Mouse (Mus musculus) liver, postnatal 0 days (tissue): Measurements from ENCODE around the gene Ppp1r18. TPM values are rescaled to one million over a fixed set of nuclear protein-coding genes. Genes with fewer than 3 reads are reported as not detected.
A peak's percentile ranks its signal among the peaks of the same experiment; 100 is the strongest.

Experiments
- ATAC-seq: fragments of 200-750 bp; cut with Nextera tagmentation; 2 replicates; pipeline ENCODE4 v1.8.0; 2017; ENCODE audit warnings: mild to moderate bottlenecking, moderate library complexity
- DNase-seq: peaks from one replicate; pipeline ENCODE4 v3.0.0-alpha.2; 2016
- H3K27ac ChIP-seq: fragments of 300-500 bp; sonication (generic); 2 replicates; pipeline ENCODE4 v1.5.1; 2014; ENCODE audit warnings: antibody characterized with exemption, moderate library complexity, mild to moderate bottlenecking, low read depth
- H3K27me3 ChIP-seq: fragments of 300-500 bp; sonication (generic); 2 replicates; pipeline ENCODE4 v1.6.1; 2014; ENCODE audit warnings: low read length, control low read depth, mixed read lengths; ENCODE audit not compliant: insufficient read depth
- H3K36me3 ChIP-seq: fragments of 300-500 bp; sonication (generic); replicated peaks from 2 replicates; pipeline ENCODE4 v1.6.1; 2014; ENCODE audit warnings: mild to moderate bottlenecking, control low read depth, low read length, moderate library complexity, mixed read lengths; ENCODE audit not compliant: insufficient read depth
- H3K4me1 ChIP-seq: fragments of 300-500 bp; sonication (generic); 2 replicates; pipeline ENCODE4 v1.6.1; 2014; ENCODE audit warnings: antibody characterized with exemption, mild to moderate bottlenecking, control low read depth; ENCODE audit not compliant: insufficient read depth
- H3K4me2 ChIP-seq: fragments of 300-500 bp; sonication (generic); 2 replicates; pipeline ENCODE4 v1.6.1; 2014; ENCODE audit warnings: low read depth, mild to moderate bottlenecking, low read length, moderate library complexity, mixed read lengths
- H3K4me3 ChIP-seq: fragments of 300-500 bp; sonication (generic); 2 replicates; pipeline ENCODE4 v1.5.1; 2014; ENCODE audit warnings: low read depth, low read length
- H3K9ac ChIP-seq: fragments of 300-500 bp; sonication (generic); replicated peaks from 2 replicates; pipeline ENCODE4 v1.6.1; 2014; ENCODE audit warnings: mild to moderate bottlenecking, moderate library complexity
- H3K9me3 ChIP-seq: fragments of 300-500 bp; sonication (generic); 2 replicates; pipeline ENCODE4 v1.6.1; 2016; ENCODE audit warnings: mild to moderate bottlenecking, control low read depth, low read length, mixed read lengths
- CTCF ChIP-seq: sonication (generic); IDR thresholded peaks from 2 replicates; pipeline ENCODE4 v1.5.1; 2016; ENCODE audit warnings: antibody characterized with exemption, low read depth
- EP300 ChIP-seq: IDR thresholded peaks from 2 replicates; pipeline ENCODE4 v1.6.1; 2016; ENCODE audit warnings: antibody characterized with exemption, low read depth, mild to moderate bottlenecking
- WGBS: fragments of 180-500 bp; shearing (Covaris S2); extraction: QIAGEN DNeasy Blood & Tissue Kit; methylation state at CpG from one replicate; pipeline ENCODE4 v1.1.7; 2014; ENCODE audit not compliant: insufficient replicate concordance; 5-methylcytosine and 5-hydroxymethylcytosine counted together
- polyA plus RNA-seq: library from polyadenylated mRNA; unstranded; fragments of >200 nt; fragmentation: Nextera tagmentation; extraction: Ambion mirVana; gene quantifications from 2 replicates; pipeline ENCODE4 v1.2.1, GENCODE M21; 2015

Ppp1r18 gene
- polyA plus RNA-seq, 1 experiment from 2014 or later, result 14.1 TPM

GRCm38 (mm10) chr17:35918276-35919059 lies 53.1 kb downstream of the Ppp1r18 start:
- H3K4me2 ChIP-seq, result peak overlapping the region; percentile 76
- DNase-seq (peak; percentile 54), ATAC-seq (no peak)
- TF ChIP-seq EP300 (no peak; the same call in 1 of the 2 replicates), CTCF (no peak)
- H3K4me3 ChIP-seq, result peak overlapping the region; percentile 63
- H3K9ac ChIP-seq, result peak overlapping the region; percentile 94
- WGBS, result under 1% methylated on average over 11 of the region's 11 CpGs
- peak overlapping the region; percentile 100 for H3K27ac ChIP-seq
- no peaks in the 10 kb centered on the region for H3K9me3 ChIP-seq
- peaks cover 39% of the 10 kb centered on the region for H3K4me1 ChIP-seq
- H3K36me3 ChIP-seq, result peaks cover 26% of the 10 kb centered on the region
- no peaks in the 10 kb centered on the region for H3K27me3 ChIP-seq

DNA sequence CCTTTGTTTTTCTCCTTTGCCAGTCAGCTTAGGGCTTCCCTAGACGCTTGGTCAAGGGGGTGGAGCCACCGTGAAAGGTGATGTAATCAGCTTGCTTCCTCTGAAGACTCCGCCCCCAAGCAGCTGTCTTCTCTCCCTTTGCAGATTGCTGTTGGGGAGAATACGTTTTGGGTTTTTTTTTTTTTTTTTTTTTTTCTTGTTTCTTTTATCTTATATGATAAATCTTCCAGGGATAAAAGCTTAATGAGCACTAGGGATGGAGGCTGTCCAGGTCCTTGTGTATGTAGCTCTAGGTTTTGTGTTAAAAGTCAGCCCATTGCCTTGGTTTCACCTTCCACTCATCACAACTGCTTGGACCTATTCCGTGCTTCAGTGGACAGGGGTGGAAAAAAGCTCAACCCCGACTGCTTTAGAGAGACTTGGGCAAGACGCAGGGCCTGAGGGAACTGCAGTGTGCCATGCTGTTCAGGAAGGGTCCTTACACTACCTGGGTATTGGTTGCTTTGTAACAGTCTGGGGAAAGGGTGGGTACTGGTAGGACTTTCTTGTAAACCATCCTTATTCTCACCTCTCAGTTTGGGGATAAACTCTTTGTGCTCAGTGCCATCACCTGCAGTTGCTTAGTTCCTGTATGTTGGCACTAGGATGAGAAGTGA lies 53.8 kb downstream of the Ppp1r18 start:
- DNase-seq, result peak; percentile 95

DNA sequence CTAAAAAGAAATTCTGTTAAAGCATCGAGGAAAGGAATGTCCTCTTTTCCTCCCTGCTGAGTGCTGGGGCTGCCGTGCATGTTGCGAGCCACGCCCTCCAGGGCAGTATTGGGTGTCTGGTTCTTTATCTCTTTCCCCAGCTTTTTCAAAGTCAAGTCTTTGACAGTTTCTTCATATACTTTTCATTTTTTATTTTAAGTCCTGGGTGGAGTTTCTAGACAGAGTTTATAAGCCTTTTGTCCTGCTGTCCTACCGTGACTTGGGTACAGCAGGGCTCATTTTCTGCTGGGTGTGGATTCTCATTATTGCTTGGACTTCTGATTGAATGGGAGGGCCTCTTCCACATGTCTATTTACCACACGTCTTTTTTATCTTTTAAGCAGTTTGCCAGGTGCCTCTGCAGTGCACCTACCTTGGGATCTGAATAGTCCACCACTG lies 54.5 kb downstream of the Ppp1r18 start:
- peak overlapping the region; percentile 63 for H3K4me3 ChIP-seq
- ATAC-seq (no peak; the same call in 1 of the 2 replicates), DNase-seq (peak; percentile 64)
- WGBS, result 26% methylated on average over 6 of the region's 6 CpGs
- peak overlapping the region; percentile 76 for H3K4me2 ChIP-seq
- peaks cover 33% of the 10 kb centered on the region for H3K36me3 ChIP-seq
- TF ChIP-seq EP300 (peak; percentile 78), CTCF (no peak)
- no peaks in the 10 kb centered on the region for H3K9me3 ChIP-seq
- peaks cover 39% of the 10 kb centered on the region for H3K4me1 ChIP-seq
- H3K27me3 ChIP-seq, result no peaks in the 10 kb centered on the region
- peak overlapping the region; percentile 100 for H3K27ac ChIP-seq
- H3K9ac ChIP-seq, result peak overlapping the region; percentile 94

More for the DNA sequence above, 53.8 kb downstream of the Ppp1r18 start:
- Histone ChIP-seq H3K27ac (peak overlapping the region; percentile 100), H3K36me3 (peaks cover 29% of the 10 kb centered on the region), H3K27me3 (no peaks in the 10 kb centered on the region), H3K9me3 (no peaks in the 10 kb centered on the region), H3K4me2 (peak overlapping the region; percentile 76), H3K9ac (peak overlapping the region; percentile 94), H3K4me3 (peak overlapping the region; percentile 63), H3K4me1 (peaks cover 39% of the 10 kb centered on the region)
- WGBS, result 10% methylated on average over 7 of the region's 7 CpGs
- ATAC-seq, result peak; percentile 21
- TF ChIP-seq CTCF, result no peak
- TF ChIP-seq EP300, result peak; percentile 57; the same call in 1 of the 2 replicates

DNA sequence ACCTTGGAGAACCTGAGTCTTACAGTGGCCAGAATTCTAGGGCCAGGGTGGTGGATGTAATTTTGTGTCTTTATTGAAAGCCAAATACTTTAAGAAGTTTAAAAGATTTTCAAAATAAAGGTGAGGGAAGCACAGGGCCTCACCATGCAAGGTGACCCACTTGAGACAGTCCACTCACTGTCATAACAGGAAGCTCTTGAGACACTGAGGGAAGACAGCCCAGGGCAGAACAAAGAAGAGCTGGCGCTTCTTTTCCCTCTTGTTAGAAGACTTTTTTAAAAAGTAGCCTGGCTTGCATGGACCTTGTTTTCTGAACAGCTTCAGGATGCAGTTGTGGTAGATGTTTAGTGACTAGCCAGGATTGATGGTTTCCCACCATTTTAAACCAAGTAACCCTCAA lies 55.0 kb downstream of the Ppp1r18 start:
- Histone ChIP-seq H3K27ac (peak overlapping the region; percentile 100), H3K36me3 (peaks cover 38% of the 10 kb centered on the region), H3K27me3 (no peaks in the 10 kb centered on the region), H3K4me1 (peaks cover 39% of the 10 kb centered on the region), H3K4me2 (peak overlapping the region; percentile 76), H3K9ac (peak overlapping the region; percentile 94), H3K4me3 (peak overlapping the region; percentile 63; the same call in 1 of the 2 replicates), H3K9me3 (no peaks in the 10 kb centered on the region)
- WGBS, result 62% methylated on average over 1 of the region's 1 CpGs
- ATAC-seq (no peak), DNase-seq (no peak)
- TF ChIP-seq CTCF (no peak), EP300 (no peak)

DNA sequence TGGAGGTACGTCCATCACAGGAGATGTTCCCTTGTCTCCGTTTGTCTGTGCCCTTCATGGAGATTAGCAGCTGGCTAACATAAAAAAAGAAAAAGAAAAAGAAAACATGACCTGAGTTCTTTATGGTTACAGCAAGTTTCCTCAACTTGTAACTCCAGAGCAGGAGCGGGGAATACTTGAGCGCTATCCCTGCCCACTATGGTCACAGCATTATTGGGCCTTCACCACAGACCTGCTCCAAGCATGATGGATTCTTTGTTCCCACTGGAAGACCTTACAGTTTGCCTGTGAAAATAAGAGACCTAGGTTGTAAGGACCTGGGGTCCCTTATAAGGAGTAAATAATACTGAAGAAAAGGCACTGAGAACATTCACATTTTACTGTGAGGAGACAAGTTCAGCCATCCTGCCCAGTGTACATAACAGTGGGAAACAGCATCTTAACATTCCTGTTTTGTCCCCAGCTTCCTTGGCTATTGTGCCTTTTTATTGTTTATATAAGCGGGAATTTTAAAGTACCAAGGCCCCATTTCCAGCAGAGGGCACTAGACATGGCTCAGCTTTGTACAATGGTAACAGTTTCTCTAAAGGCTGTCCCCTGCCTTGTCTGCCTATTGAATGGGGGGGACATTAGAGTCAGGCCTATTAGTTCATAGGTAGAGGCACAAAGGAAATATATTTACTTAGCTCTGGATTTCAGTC lies 55.6 kb downstream of the Ppp1r18 start:
- peak; percentile 78 for TF ChIP-seq CTCF
- no peak for TF ChIP-seq EP300
- Histone ChIP-seq H3K4me3 (no peak overlapping the region), H3K27ac (peak overlapping the region; percentile 100), H3K36me3 (peaks cover 44% of the 10 kb centered on the region), H3K4me1 (peaks cover 39% of the 10 kb centered on the region), H3K27me3 (no peaks in the 10 kb centered on the region), H3K9ac (peak overlapping the region; percentile 94; the same call in 1 of the 2 replicates), H3K9me3 (no peaks in the 10 kb centered on the region), H3K4me2 (peak overlapping the region; percentile 76)
- DNase-seq (no peak), ATAC-seq (no peak)
- WGBS, result 81% methylated on average over 5 of the region's 5 CpGs

GRCm38 (mm10) chr17:35921710-35922109 lies 56.3 kb downstream of the Ppp1r18 start:
- H3K9me3 ChIP-seq, result no peaks in the 10 kb centered on the region
- H3K27ac ChIP-seq, result 0 out of 2 replicates have a peak overlapping the region, but pooled peaks have one; percentile 7
- DNase-seq (no peak), ATAC-seq (no peak)
- H3K4me3 ChIP-seq, result no peak overlapping the region
- peaks cover 46% of the 10 kb centered on the region for H3K4me1 ChIP-seq
- no peak overlapping the region for H3K9ac ChIP-seq
- H3K27me3 ChIP-seq, result no peaks in the 10 kb centered on the region
- no peak overlapping the region for H3K4me2 ChIP-seq
- H3K36me3 ChIP-seq, result peaks cover 51% of the 10 kb centered on the region
- 87% methylated on average over 4 of the region's 4 CpGs for WGBS
- TF ChIP-seq CTCF, result no peak
